Mouse (Mus musculus): ENCODE measurements around the gene Pgap1. TPM values are rescaled to one million over a fixed set of nuclear protein-coding genes. Genes with fewer than 3 reads are reported as not detected.

Pgap1 gene
- polyA plus RNA-seq, 1 experiment from 2014 or later: 8.0 TPM

Other genes starting within 250 kb of the Pgap1 start
- 27.5 and 33.4 TPM in 2 replicates for gene Gtf3c3, start 118.7 kb downstream of the Pgap1 start, polyA plus RNA-seq (2016; fragmentation: Nextera tagmentation; extraction: Ambion mirVana)